Mouse (Mus musculus) spleen, adult 2 months (tissue): ENCODE results near the gene Itpkb.

Experiments
- CTCF ChIP-seq: fragments of 200-500 bp; IDR thresholded peaks from 2 replicates; pipeline ENCODE4 v1.5.1; 2011; ENCODE audit warnings: mild to moderate bottlenecking, inconsistent platforms; ENCODE audit not compliant: insufficient read depth, insufficient read length, insufficient replicate concordance; ENCODE audit errors: extremely low read depth
- POLR2A ChIP-seq: fragments of 200-500 bp; IDR thresholded peaks from 2 replicates; pipeline ENCODE4 v1.6.1; 2011; ENCODE audit warnings: low read depth, low read length, inconsistent platforms

DNA sequence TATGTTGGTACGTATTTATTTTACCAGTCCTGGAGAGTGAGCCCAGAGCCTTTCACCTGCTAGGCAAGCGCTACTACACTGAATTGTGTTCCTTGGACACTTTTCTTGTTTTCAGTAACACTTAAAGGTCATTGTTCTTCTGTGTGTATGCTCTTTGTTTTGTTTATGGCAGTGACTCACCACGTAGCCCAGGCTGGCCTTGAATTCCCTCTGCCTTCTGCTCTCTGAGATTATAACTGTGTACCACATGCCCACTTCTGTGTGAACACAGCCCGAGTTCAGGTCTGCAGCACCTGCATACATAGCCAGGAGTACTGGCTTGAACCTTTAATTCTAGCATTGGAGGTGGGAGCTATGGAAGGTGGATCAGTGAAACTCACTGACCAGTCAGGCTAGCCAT, 6.0 kb upstream of the Itpkb start:
- TF ChIP-seq POLR2A, result no peak
- no peak for TF ChIP-seq CTCF
